Mouse (Mus musculus) adrenal gland, postnatal 4 days (tissue): ENCODE data around the gene Triap1. TPM values are rescaled to one million over a fixed set of nuclear protein-coding genes. Genes with fewer than 3 reads are reported as not detected.

Experiments used
- DNase-seq, 2 experiments: peaks; one replicate each; pipeline ENCODE4 v3.0.0; 2021 to 2022; ENCODE audit warnings: low spot score in 2 of 2, mixed read lengths in 2 of 2
- total RNA-seq, 2 experiments: library from RNA; stranded (reverse); gene quantifications; 2 replicates each; pipeline ENCODE4 v1.2.3; 2021

Gene Triap1
- total RNA-seq, 2 experiments from 2014 or later: 35.1 to 39.6 TPM

GRCm38 (mm10) chr5:115327610-115328548 is 13.1 kb upstream of the Triap1 start:
- no peak for DNase-seq

- DNase-seq: no peak
Observed at GRCm38 (mm10) chr5:115330955-115331354, 10.1 kb upstream of the Triap1 start.

GRCm38 (mm10) chr5:115333626-115334025 is 7.4 kb upstream of the Triap1 start:
- DNase-seq: no peak

GRCm38 (mm10) chr5:115340007-115340406 is 1.0 kb upstream of the Triap1 start:
- DNase-seq: no peak

- no peak for DNase-seq
Observed at GRCm38 (mm10) chr5:115341314-115342165, 515 bp downstream of the Triap1 start.

- peak; percentile 42 to 63 for DNase-seq
Observed at GRCm38 (mm10) chr5:115347564-115347963, 6.5 kb downstream of the Triap1 start.

GRCm38 (mm10) chr5:115348546-115349224 is 7.7 kb downstream of the Triap1 start, which contains the start of gene Cox6a1:
Gene Cox6a1 (minus strand): TSS chr5:115348981.
- DNase-seq: peak; percentile 96 to 98

- DNase-seq: no peak
Observed at GRCm38 (mm10) chr5:115349225-115349555, 8.2 kb downstream of the Triap1 start.

- DNase-seq: no peak
Observed at GRCm38 (mm10) chr5:115351348-115351747, 10.3 kb downstream of the Triap1 start.

- no peak for DNase-seq
Observed at GRCm38 (mm10) chr5:115355070-115355469, 14.0 kb downstream of the Triap1 start.

- DNase-seq: peak; percentile 80 to 85
Observed at GRCm38 (mm10) chr5:115358872-115359271, 17.8 kb downstream of the Triap1 start.

GRCm38 (mm10) chr5:115359438-115359837 is 18.4 kb downstream of the Triap1 start:
- DNase-seq: no peak

- DNase-seq: no peak
Observed at GRCm38 (mm10) chr5:115359851-115360372, 18.9 kb downstream of the Triap1 start.

GRCm38 (mm10) chr5:115362216-115362615 is 21.2 kb downstream of the Triap1 start:
- DNase-seq: no peak

GRCm38 (mm10) chr5:115362819-115363714 is 22.0 kb downstream of the Triap1 start:
- no peak for DNase-seq

GRCm38 (mm10) chr5:115364782-115365181 is 23.8 kb downstream of the Triap1 start:
- DNase-seq: no peak

GRCm38 (mm10) chr5:115371736-115372135 is 30.7 kb downstream of the Triap1 start:
- no peak for DNase-seq

- no peak for DNase-seq
Observed at GRCm38 (mm10) chr5:115373441-115374203, 32.6 kb downstream of the Triap1 start.

GRCm38 (mm10) chr5:115374204-115374820 is 33.3 kb downstream of the Triap1 start:
- DNase-seq: no peak
